Mouse (Mus musculus): Measurements from ENCODE around the gene Unc13d.
A peak's percentile ranks its signal among the peaks of the same experiment; 100 is the strongest.

Gene Unc13d

GRCm38 (mm10) chr11:116053510-116054229 is 24.1 kb downstream of the Unc13d start:
- DNase-seq (ENCODE audit: inconsistent age in 2 of 2, low spot score in 1 of 2) = no peak

DNA sequence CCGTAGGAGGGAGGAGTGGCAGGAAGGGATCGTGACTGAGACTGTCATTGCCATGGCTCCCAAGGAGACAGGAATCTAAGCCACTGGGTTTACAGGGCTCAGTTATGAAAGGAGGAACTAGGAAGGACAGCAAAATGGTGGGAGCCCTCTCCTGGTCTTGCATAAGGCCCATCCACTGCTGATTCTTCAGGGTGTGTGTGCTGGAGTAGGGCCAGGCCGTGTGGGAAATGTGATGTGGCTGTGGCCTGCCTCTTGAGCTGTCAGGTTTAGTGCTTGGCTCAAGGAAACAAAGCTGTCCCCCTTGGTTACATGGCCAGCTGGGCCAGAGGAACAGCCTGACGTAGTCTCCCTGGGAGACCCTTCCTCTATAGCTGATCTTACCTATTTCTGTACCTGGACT is 27.6 kb downstream of the Unc13d start:
- DNase-seq (ENCODE audit: inconsistent age in 2 of 2, low spot score in 1 of 2) = no peak

- DNase-seq (ENCODE audit: inconsistent age in 2 of 2, low spot score in 1 of 2) = no peak
Measured at GRCm38 (mm10) chr11:116049610-116050009, 28.2 kb downstream of the Unc13d start.

DNA sequence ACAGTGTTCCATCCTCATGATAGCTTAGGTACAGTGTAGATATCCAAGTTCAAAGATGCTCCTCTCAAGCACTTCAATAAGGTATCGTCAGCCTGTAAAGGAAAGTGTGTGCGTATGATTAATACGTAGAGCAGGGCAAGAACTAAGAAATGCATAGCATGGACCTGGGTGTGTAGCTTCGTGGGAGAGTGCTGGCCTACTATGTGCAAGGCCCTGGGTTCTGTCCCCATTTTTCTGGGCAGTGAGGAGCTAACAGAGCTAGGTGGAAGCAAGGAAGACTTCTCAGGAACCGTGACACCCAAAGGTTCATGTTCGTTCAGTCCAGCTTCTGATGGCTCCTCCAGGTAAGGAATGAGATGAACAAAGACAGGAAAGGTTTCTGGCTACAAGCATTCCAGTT is 32.6 kb downstream of the Unc13d start:
- no peak for DNase-seq (ENCODE audit: inconsistent age in 2 of 2, low spot score in 1 of 2)

DNA sequence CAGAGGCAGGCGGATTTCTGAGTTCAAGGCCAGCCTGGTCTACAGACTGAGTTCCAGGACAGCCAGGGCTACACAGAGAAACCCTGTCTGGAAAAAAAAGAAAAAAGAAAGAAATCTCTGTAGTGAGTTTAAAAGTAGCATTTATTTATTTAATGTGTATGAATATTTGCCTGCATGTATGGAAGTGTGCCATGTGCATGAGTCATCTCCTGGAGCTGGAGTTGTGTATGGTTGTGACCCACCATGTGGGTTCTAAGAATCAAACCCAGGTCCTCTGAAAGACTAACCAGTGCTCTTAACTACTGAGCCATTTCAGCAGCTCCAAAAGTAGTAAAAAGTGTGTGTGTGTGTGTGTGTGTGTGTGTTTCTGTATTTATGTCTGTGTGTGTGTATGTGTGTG is 34.5 kb downstream of the Unc13d start:
- DNase-seq (ENCODE audit: inconsistent age in 2 of 2, low spot score in 1 of 2) = no peak

GRCm38 (mm10) chr11:116042372-116043138 is 35.2 kb downstream of the Unc13d start:
- DNase-seq (ENCODE audit: inconsistent age in 2 of 2, low spot score in 1 of 2) = peak in 1 of 2 experiments; percentile 52

- no peak for DNase-seq (ENCODE audit: inconsistent age in 2 of 2, low spot score in 1 of 2)
Measured at GRCm38 (mm10) chr11:116041833-116042232, 35.9 kb downstream of the Unc13d start.

DNA sequence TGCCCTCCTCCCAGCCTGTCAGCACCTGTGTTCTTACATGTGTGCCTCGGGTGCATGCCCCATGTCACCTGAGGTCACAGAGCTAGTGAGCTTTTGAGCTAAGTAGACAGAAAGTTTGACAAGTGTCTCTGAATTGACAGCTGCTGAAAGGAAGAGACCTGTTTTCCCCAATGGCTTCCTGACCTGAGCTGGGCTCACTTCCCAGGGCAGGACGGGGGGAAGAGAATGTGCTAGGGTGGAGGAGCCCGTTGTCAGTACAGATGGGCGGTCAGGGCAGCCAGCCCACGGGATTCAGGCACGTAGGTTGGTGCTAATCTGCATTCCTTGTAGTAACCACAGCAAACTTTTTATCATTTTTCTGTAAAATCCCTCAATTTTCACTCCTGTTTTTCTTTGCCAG is 37.2 kb downstream of the Unc13d start:
- DNase-seq (ENCODE audit: inconsistent age in 2 of 2, low spot score in 1 of 2) = no peak

- DNase-seq (ENCODE audit: inconsistent age in 2 of 2, low spot score in 1 of 2) = no peak
Measured at GRCm38 (mm10) chr11:116037826-116038225, 39.9 kb downstream of the Unc13d start.

DNA sequence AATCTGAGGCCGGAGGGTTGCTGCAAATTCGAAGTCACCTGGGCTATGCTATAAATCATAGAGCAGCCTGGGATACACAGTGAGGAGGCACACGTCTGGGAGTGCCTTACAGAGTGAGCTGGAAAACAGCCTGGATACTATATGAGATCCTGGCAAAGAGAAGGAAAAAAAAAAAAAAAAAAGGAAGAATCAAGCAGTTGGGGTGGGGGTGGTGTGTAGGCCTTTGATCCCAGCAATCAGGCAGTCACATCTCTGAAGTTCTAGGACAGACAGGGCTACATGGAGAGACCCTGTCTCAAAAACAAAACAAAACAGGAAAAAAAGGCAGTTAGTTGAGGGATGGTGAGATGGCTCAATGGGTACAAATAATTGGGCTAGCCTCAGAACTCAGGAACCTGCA is 41.1 kb downstream of the Unc13d start:
- no peak for DNase-seq (ENCODE audit: inconsistent age in 2 of 2, low spot score in 1 of 2)

GRCm38 (mm10) chr11:116034584-116034983 is 43.2 kb downstream of the Unc13d start:
- peak in 1 of 2 experiments; percentile 16 for DNase-seq (ENCODE audit: inconsistent age in 2 of 2, low spot score in 1 of 2)

DNA sequence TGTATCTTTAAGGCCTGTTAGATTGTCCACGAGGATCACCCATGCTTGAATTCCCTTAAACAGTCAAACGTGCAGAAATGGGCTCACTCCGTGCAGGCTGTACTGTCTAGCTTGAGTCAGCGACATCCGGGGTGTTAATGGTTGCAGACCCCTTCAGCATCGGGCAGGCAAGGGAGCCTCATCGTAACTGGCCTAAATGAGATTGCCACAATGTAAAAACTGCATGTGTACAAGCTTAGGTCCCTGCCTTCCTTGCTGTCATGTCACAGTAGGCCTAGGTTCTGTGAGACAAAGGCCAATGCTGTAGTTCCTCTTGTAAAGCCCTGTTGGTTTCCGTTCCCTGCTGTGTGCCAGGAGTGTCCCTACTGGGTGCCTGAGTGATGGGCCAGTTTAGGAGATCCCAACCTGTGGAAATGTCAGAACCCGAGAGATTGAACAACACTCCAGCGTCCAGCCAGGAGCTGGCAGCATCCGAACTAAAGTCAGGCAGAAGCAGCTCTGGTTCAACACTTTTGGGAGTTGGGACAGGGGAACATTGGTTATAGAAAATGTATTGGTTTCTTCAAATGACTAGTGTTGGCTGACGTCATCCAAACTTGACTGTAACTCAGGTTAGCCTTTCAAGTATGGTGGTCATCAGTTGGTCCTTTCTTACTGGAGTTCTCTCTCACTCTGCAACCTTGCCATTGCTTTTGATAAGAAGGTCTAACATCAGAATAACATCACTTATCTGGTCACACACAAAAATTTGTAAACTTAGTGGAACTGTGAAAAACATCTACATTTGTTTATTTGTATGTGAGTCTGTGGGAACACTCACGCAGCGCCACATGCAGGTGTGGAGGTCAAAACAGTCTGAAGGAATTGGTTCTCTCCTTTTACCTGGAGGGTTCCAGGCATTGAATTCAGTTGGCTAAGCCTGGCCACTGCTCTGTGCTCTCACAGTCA is 46.6 kb downstream of the Unc13d start:
- no peak for DNase-seq (ENCODE audit: inconsistent age in 2 of 2, low spot score in 1 of 2)

GRCm38 (mm10) chr11:116030088-116030897 is 47.5 kb downstream of the Unc13d start, which contains the start of gene Unk:
TSS of gene Unk (plus strand) at chr11:116030322.
- peak; percentile 98 to 99 for DNase-seq (ENCODE audit: inconsistent age in 2 of 2, low spot score in 1 of 2)

DNA sequence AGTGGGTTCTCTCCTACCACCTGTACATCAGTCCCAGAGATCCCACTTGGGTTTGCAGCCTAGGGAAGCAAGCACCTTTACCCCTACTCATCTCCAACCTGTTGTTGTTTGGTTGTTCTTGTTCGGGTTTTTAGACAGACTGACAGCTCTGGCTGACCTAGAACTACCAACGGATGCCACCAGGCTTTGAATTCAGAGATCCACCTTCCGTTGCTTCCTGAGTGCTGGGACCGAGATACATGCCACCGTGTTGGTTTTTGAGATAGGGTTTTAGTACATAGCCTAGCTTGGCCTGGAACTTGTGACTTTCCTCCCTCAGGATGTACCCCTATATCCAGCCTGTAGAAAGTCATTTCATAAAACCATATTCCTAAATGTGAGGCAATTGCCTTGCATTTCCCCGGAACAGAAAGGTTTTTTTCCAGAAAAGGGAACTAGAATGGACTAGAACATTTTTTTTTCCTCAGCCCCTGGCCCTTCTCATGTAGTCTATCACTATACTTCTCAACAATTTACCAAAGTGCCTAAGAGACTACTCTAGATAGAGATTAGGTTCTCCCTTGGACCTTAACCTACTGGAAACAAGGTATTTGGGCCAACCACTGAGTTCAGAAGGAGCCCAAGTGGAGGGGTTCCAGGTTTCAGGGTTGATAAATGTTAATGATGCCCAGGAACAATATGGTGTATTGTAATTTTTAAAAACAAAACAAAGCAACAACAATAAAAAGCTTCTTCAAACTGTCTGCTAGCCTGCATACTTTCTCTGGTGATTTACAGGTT is 48.5 kb downstream of the Unc13d start:
- DNase-seq (ENCODE audit: inconsistent age in 2 of 2, low spot score in 1 of 2) = peak in 1 of 2 experiments; percentile 53

DNA sequence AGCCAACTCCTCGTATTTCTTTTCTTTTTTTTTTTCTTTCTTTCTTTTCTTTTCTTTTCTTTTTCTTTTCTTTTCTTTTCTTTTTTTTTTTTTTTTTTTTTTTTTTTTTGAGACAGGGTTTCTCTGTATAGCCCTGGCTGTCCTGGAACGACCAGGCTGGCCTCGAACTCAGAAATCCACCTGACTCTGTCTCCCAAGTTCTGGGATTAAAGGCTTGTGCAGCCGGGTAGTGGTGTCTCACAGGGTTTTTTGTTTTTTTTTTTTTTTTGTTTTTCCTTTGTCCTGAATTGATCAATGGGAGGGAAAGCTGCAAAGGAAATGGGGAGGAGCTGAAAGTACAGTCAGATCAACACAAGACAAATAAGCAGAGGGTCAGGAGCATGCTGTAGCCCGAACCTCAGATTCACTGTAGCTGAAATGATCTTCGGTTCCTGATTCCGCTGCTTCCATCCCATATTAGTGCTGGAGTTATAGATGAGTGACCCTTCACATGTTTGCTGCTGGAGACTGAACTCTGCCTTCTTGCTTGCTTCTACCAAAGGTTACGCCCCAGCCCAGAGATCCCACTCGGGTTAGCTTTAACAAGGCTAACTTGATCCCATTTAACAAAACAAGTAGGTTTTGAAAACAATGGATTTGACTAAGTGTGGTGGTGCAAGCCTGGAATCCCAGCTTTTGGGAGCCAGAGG is 49.4 kb downstream of the Unc13d start:
- peak in 1 of 2 experiments; percentile 41 for DNase-seq (ENCODE audit: inconsistent age in 2 of 2, low spot score in 1 of 2)

DNA sequence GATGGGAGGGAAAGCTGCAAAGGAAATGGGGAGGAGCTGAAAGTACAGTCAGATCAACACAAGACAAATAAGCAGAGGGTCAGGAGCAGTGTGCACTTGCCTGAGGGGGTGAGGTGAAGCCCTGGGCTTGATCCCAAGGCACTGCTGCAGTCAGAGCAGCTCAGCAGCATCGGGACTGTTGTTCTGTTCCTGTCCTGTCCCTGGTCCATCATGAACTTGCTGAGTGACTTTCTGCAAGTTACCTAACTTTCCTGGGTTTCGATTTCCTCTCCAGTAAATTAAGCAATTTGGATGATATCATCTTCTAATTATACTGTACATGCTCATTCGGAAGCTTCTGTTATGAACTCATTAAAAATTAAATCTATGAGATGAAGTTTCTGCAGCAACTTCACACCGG is 50.0 kb downstream of the Unc13d start, which contains the start of gene H3f3b:
H3f3b (minus strand) TSS at position 207 of the 400 bp plus-strand sequence.
- DNase-seq (ENCODE audit: inconsistent age in 2 of 2, low spot score in 1 of 2) = peak in 1 of 2 experiments; percentile 61

DNA sequence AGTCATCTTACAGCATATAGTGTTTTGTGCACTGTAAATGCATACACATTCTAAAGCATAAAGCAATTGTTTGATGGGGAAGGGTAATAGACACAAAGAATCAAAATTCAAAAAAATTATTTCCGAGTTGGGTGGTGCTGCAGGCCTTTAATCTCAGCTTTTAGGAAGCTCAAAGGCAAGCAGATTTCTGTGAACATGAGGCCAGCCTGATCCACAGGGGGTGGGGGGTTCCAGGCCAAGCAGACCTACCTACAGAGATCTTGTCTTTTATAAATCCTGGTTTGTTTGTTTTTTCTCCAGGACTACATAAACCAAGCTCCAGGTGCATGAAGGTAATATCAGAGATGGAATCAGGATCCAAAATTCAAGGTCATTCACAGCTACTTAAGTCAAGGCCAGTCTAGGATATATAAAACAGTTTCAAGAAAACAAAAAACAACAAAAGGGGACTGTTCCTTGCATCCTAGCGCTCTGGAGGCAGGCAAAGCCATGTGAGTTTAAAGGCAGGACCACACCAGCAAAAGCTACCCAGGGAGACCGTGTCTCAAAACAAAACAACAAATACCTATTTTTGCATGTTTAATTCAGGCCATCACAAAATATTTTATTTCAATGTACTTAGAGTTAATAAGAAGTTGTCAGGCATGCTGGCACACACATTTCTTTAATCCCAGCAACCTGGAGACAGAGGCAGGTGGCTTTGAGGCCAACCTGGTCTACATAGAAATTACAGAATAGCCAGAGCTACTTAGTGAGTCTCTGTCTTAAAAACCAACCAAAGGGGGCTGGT is 52.5 kb downstream of the Unc13d start:
- DNase-seq (ENCODE audit: inconsistent age in 2 of 2, low spot score in 1 of 2) = no peak

GRCm38 (mm10) chr11:116024356-116024808 is 53.4 kb downstream of the Unc13d start:
- DNase-seq (ENCODE audit: inconsistent age in 2 of 2, low spot score in 1 of 2) = peak; percentile 98

Measured in adrenal gland, adult (tissue).